Mouse (Mus musculus): ENCODE results near the gene Olfr20. TPM values are rescaled to one million over a fixed set of nuclear protein-coding genes. Genes with fewer than 3 reads are reported as not detected.

The Olfr20 gene
- 0.46 and 0.77 TPM in 2 replicates for polyA plus RNA-seq (2012; rRNA removed; ENCODE audit: low replicate concordance)

DNA sequence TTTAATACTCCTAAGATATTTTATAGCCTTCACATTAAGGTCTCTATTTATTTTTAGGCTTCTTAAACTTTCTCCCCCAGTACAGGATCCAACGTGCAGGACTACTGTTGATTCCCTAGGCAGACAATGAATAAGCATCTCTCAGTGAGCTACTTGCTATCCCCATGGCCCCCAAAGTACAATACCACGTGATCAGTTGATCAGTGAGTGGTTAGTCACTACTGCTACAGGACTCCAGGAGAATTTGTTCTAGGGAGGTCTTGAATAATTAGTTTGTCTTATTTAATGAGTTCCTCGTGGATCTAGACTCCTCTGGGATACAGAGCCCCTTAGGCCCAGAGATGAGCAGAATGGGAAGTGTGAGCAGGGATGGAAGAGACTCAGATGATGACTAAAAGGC is at the start of gene Olfr20:
TSS of gene Olfr20 (plus strand) at position 301 of the 400 bp plus-strand sequence.

DNA sequence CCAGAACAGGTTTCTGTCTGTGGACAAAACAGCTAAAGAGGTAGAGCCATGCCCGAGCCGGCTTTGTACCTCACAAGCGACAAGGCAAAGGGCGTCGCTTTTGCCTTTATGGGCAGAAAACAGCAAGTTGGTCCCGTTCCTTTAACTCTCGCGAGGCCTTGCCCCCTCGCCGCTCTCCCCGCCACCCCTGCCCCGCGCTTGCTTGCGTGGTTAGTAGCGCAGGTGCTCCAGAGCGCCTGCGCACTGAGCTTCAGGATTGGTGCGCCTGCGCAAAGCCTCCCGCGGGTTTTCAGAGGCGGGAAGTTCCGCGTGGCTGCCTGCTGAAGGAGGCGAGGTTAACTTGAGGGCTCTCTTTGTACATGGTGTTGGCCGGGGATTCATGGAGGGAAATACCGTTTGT is 21.1 kb upstream of the Olfr20 start, which contains the start of the genes Aspa, Gm49340 and Spata22:
TSS of gene Aspa (minus strand) at position 155 of the 400 bp plus-strand sequence.
TSS of gene Gm49340 (plus strand) at position 300 of the 400 bp plus-strand sequence.
TSS of gene Spata22 (plus strand) at position 300 of the 400 bp plus-strand sequence.

DNA sequence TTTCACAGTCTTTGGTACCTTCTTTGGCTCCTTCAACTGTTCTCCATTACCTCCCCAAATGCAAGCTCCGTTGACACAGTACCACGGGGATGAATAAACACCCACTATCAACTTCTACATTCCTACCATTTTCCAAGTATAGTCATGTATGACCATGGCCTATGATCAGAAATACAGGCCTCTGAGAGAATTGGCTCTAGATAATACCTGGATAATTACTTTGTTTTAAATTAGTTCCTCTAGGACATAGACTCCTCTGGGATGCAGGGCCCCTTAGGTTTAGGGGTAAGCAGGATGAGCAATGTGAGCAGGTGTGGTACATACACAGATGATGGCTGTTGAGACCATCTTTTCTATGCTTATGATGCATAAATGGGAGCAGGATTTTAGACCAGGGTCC is 20.4 kb downstream of the Olfr20 start, which contains the start of gene Olfr376:
TSS of gene Olfr376 (plus strand) at position 301 of the 400 bp plus-strand sequence.

DNA sequence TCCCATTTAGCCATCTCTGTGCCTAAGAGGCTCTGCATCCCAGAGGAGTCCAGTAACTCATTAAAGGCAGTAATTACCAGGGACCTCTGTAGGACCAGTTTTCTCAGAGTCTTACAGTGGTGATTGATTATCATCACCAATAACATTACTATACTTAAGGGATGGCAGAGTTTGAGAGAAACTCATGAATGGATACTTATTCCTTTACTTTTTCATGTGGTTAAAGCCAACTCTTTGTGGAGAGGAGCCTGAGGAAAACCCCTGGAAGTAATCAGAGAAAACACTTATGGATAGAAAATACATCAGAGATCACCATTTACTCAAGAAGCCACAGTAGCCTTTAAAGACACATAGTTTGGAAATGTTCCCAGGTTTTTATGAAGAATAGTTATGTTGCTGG is 48.9 kb downstream of the Olfr20 start, which contains the start of gene Olfr1:
TSS of gene Olfr1 (minus strand) at position 101 of the 400 bp plus-strand sequence.

Other genes starting within 250 kb of the Olfr20 start
- 0.26 and 1.9 TPM in 2 replicates for gene Haspin, start 212.5 kb upstream of the Olfr20 start, polyA plus RNA-seq (2012; rRNA removed; ENCODE audit: low replicate concordance)
- 5.5 and 9.3 TPM in 2 replicates for gene P2rx5, start 190.4 kb upstream of the Olfr20 start, polyA plus RNA-seq (2012; rRNA removed; ENCODE audit: low replicate concordance)
- gene Emc6, start 173.7 kb upstream of the Olfr20 start, polyA plus RNA-seq (2012; rRNA removed; ENCODE audit: low replicate concordance): 74.8 and 94.3 TPM in 2 replicates
- gene Tax1bp3, start 173.7 kb upstream of the Olfr20 start, polyA plus RNA-seq (2012; rRNA removed; ENCODE audit: low replicate concordance): 127 and 170 TPM in 2 replicates
- 22.1 and 23.4 TPM in 2 replicates for gene Ctns, start 151.7 kb upstream of the Olfr20 start, polyA plus RNA-seq (2012; rRNA removed; ENCODE audit: low replicate concordance)
- 9.3 and 15.2 TPM in 2 replicates for gene Shpk, start 151.3 kb upstream of the Olfr20 start, polyA plus RNA-seq (2012; rRNA removed; ENCODE audit: low replicate concordance)
- 2.9 and 6.3 TPM in 2 replicates for gene Trpv1, start 116.5 kb upstream of the Olfr20 start, polyA plus RNA-seq (2012; rRNA removed; ENCODE audit: low replicate concordance)
- 0.21 and 0.26 TPM in 2 replicates for gene Trpv3, start 83.4 kb upstream of the Olfr20 start, polyA plus RNA-seq (2012; rRNA removed; ENCODE audit: low replicate concordance)
- gene Aspa, start 21.2 kb upstream of the Olfr20 start, polyA plus RNA-seq (2012; rRNA removed; ENCODE audit: low replicate concordance): 11.1 and 23.5 TPM in 2 replicates
- 0.06 TPM in 1 of 2 replicates, not detected in the other for gene Gm49340, start 21.0 kb upstream of the Olfr20 start, polyA plus RNA-seq (2012; rRNA removed; ENCODE audit: low replicate concordance)
- gene Spata22, start 21.0 kb upstream of the Olfr20 start, polyA plus RNA-seq (2012; rRNA removed; ENCODE audit: low replicate concordance): 0.33 and 0.34 TPM in 2 replicates
- gene Olfr376, start 20.5 kb downstream of the Olfr20 start, polyA plus RNA-seq (2012; rRNA removed; ENCODE audit: low replicate concordance): not detected in 2 replicates
- gene Olfr1, start 48.8 kb downstream of the Olfr20 start, polyA plus RNA-seq (2012; rRNA removed; ENCODE audit: low replicate concordance): not detected in 2 replicates
- gene Olfr378, start 77.7 kb downstream of the Olfr20 start, polyA plus RNA-seq (2012; rRNA removed; ENCODE audit: low replicate concordance): not detected in 2 replicates
- gene Olfr380, start 106.7 kb downstream of the Olfr20 start, polyA plus RNA-seq (2012; rRNA removed; ENCODE audit: low replicate concordance): not detected in 2 replicates
- gene Olfr381, start 140.8 kb downstream of the Olfr20 start, polyA plus RNA-seq (2012; rRNA removed; ENCODE audit: low replicate concordance): not detected in 2 replicates
- gene Olfr382, start 166.4 kb downstream of the Olfr20 start, polyA plus RNA-seq (2012; rRNA removed; ENCODE audit: low replicate concordance): not detected in 2 replicates
- not detected in 2 replicates for gene Olfr385, start 242.2 kb downstream of the Olfr20 start, polyA plus RNA-seq (2012; rRNA removed; ENCODE audit: low replicate concordance)
- gene Olfr384, start 247.8 kb downstream of the Olfr20 start, polyA plus RNA-seq (2012; rRNA removed; ENCODE audit: low replicate concordance): not detected in 2 replicates

All from subcutaneous adipose tissue, adult 2 months (tissue).